Comparison of ENCODE assay signal across 13 mouse cellular contexts in the genomic region with DNA sequence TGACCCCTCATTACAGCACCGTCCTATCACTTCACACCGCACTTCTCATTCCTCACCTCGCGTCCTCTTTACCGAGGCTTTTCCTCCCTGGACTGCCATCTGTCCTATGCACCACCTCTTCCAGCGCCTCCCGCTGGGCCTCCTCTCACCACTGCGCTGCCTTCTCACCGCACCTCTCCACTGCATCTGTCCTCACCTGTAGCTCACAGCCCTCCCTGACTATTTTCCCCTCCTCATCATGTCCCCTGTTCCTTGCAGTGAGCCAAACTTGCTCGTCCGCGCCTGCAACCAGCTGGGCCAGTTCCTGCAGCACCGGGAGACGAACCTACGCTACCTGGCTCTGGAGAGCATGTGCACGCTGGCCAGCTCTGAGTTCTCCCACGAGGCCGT. TPM values are rescaled to one million over a fixed set of nuclear protein-coding genes. Genes with fewer than 3 reads are reported as not detected.
DNase-seq lines count a peak whose midpoint lies in the region; ATAC-seq and TF ChIP-seq lines count a peak whose summit lies in the region.
"Had no signal": no experiment of that assay in that cellular context is flagged by ENCODE, and none has a peak within 500 bp of the region (broad histone marks: within the 10 kb centered on the region; RNA-seq: fewer than 3 reads in every experiment).

No protein-coding gene starts in this region.

- H3K4me3 ChIP-seq in heart, embryonic 14.5 days (ENCODE audit: control insufficient read depth in 1 of 2, insufficient read depth in 1 of 2, low read depth in 1 of 2, low read length in 2 of 2) = no peak overlapping the region
- no peak overlapping the region for H3K4me3 ChIP-seq in liver, embryonic 13.5 days (replicated peaks)
- no peak overlapping the region for H3K4me3 ChIP-seq in liver, embryonic 11.5 days (ENCODE audit: low read depth, low read length)
- no peak overlapping the region for H3K4me3 ChIP-seq in intestine, postnatal 0 days (ENCODE audit: low read depth, low read length)
- no peak overlapping the region for H3K4me3 ChIP-seq in midbrain, embryonic 11.5 days (ENCODE audit: low read depth, low read length)
- H3K4me3 ChIP-seq: embryonic facial prominence, embryonic 12.5 days; forebrain, embryonic 12.5 days; liver, embryonic 15.5 days had no signal

- DNase-seq in heart, postnatal 25 days (ENCODE audit: low spot score) = no peak
- no peak for DNase-seq in liver, embryonic 13.5 days
- no peak for DNase-seq in liver, embryonic 11.5 days (ENCODE audit: low spot score)
- DNase-seq in cerebellum, adult 9-10 months = peak; percentile 59
- no peak for DNase-seq in midbrain, embryonic 11.5 days (ENCODE audit: low spot score, missing footprints)
- no peak for DNase-seq in urinary bladder, postnatal 4 days (ENCODE audit: low spot score in 2 of 2)

- intact Hi-C loops in heart, postnatal 25 days (cut with DNase I) = loop anchor here (5.0 kb wide), 1 partner anchor 70 kb away; no protein-coding TSS in a partner anchor

- no peaks in the 10 kb centered on the region for H3K27me3 ChIP-seq in heart, embryonic 14.5 days (ENCODE audit: control insufficient read depth, insufficient read depth, low read length)
- no peaks in the 10 kb centered on the region for H3K27me3 ChIP-seq in liver, embryonic 13.5 days
- no peaks in the 10 kb centered on the region for H3K27me3 ChIP-seq in liver, embryonic 11.5 days (replicated peaks; ENCODE audit: control insufficient read depth, insufficient read depth, low read length)
- H3K27me3 ChIP-seq in intestine, postnatal 0 days (replicated peaks; ENCODE audit: control insufficient read depth, insufficient read depth, low read length) = no peaks in the 10 kb centered on the region
- no peaks in the 10 kb centered on the region for H3K27me3 ChIP-seq in midbrain, embryonic 11.5 days (ENCODE audit: control insufficient read depth, insufficient read depth, low read length)
- H3K27me3 ChIP-seq: embryonic facial prominence, embryonic 12.5 days; forebrain, embryonic 12.5 days; liver, embryonic 15.5 days had no signal

- H3K9me3 ChIP-seq in heart, embryonic 14.5 days (ENCODE audit: control insufficient read depth, low read length) = no peaks in the 10 kb centered on the region
- no peaks in the 10 kb centered on the region for H3K9me3 ChIP-seq in liver, embryonic 13.5 days (replicated peaks)
- no peaks in the 10 kb centered on the region for H3K9me3 ChIP-seq in liver, embryonic 11.5 days (ENCODE audit: control insufficient read depth, low read length)
- no peaks in the 10 kb centered on the region for H3K9me3 ChIP-seq in intestine, postnatal 0 days (ENCODE audit: control insufficient read depth)
- no peaks in the 10 kb centered on the region for H3K9me3 ChIP-seq in midbrain, embryonic 11.5 days (ENCODE audit: control insufficient read depth, low read length)
- H3K9me3 ChIP-seq: embryonic facial prominence, embryonic 12.5 days; forebrain, embryonic 12.5 days; liver, embryonic 15.5 days had no signal

- peak overlapping the region; percentile 30; the same call in 1 of the 2 replicates for H3K9ac ChIP-seq in heart, embryonic 14.5 days (ENCODE audit: low read length)
- no peak overlapping the region for H3K9ac ChIP-seq in liver, embryonic 13.5 days
- no peak overlapping the region for H3K9ac ChIP-seq in liver, embryonic 11.5 days (ENCODE audit: low read depth, low read length)
- no peak overlapping the region for H3K9ac ChIP-seq in intestine, postnatal 0 days (ENCODE audit: low read depth, low read length)
- no peak overlapping the region for H3K9ac ChIP-seq in midbrain, embryonic 11.5 days (ENCODE audit: low read length)
- H3K9ac ChIP-seq: embryonic facial prominence, embryonic 12.5 days; forebrain, embryonic 12.5 days; liver, embryonic 15.5 days had no signal

- TF ChIP-seq CTCF in intestine, postnatal 0 days (IDR thresholded peaks at IDR 0.05; ENCODE audit: low read depth) = no peak

- H3K36me3 ChIP-seq in heart, embryonic 14.5 days (ENCODE audit: control insufficient read depth, insufficient read depth, low read length) = peaks cover 76% of the 10 kb centered on the region
- H3K36me3 ChIP-seq in liver, embryonic 13.5 days = peaks cover 99% of the 10 kb centered on the region
- H3K36me3 ChIP-seq in liver, embryonic 11.5 days (ENCODE audit: control insufficient read depth, insufficient read depth, low read length) = peaks cover 37% of the 10 kb centered on the region; the same call in 1 of the 2 replicates
- peaks cover 83% of the 10 kb centered on the region for H3K36me3 ChIP-seq in intestine, postnatal 0 days (ENCODE audit: control insufficient read depth, insufficient read depth)
- peaks cover 38% of the 10 kb centered on the region for H3K36me3 ChIP-seq in midbrain, embryonic 11.5 days (ENCODE audit: control insufficient read depth, insufficient read depth, low read length)

- H3K4me1 ChIP-seq in heart, embryonic 14.5 days (ENCODE audit: control insufficient read depth in 2 of 2, insufficient read depth in 2 of 2, low read length in 2 of 2) = peaks cover 22 to 29% of the 10 kb centered on the region in 2 experiments
- H3K4me1 ChIP-seq in liver, embryonic 13.5 days (replicated peaks) = peaks cover 48% of the 10 kb centered on the region
- H3K4me1 ChIP-seq in liver, embryonic 11.5 days (replicated peaks; ENCODE audit: control insufficient read depth, insufficient read depth, low read length) = peaks cover 17% of the 10 kb centered on the region
- peaks cover 6% of the 10 kb centered on the region; the same call in 1 of the 2 replicates for H3K4me1 ChIP-seq in intestine, postnatal 0 days (replicated peaks; ENCODE audit: control insufficient read depth, insufficient read depth, low read length)
- no peaks in the 10 kb centered on the region for H3K4me1 ChIP-seq in midbrain, embryonic 11.5 days (ENCODE audit: control insufficient read depth, insufficient read depth, low read length)
- H3K4me1 ChIP-seq: embryonic facial prominence, embryonic 12.5 days; forebrain, embryonic 12.5 days had no signal

- H3K4me2 ChIP-seq in heart, embryonic 14.5 days (ENCODE audit: low read length) = peak overlapping the region; percentile 13
- no peak overlapping the region for H3K4me2 ChIP-seq in liver, embryonic 13.5 days
- no peak overlapping the region for H3K4me2 ChIP-seq in liver, embryonic 11.5 days
- no peak overlapping the region for H3K4me2 ChIP-seq in intestine, postnatal 0 days (replicated peaks; ENCODE audit: low read depth)
- no peak overlapping the region for H3K4me2 ChIP-seq in midbrain, embryonic 11.5 days
- H3K4me2 ChIP-seq: embryonic facial prominence, embryonic 12.5 days; forebrain, embryonic 12.5 days; liver, embryonic 15.5 days had no signal

- peak overlapping the region; percentile 77 for H3K27ac ChIP-seq in heart, embryonic 14.5 days (replicated peaks in 1 of 2; ENCODE audit: control insufficient read depth in 1 of 2, insufficient read depth in 1 of 2, low read depth in 2 of 2, low read length in 2 of 2)
- H3K27ac ChIP-seq in liver, embryonic 13.5 days = peak overlapping the region; percentile 6; the same call in 1 of the 2 replicates
- no peak overlapping the region for H3K27ac ChIP-seq in liver, embryonic 11.5 days (ENCODE audit: low read depth, low read length)
- 0 out of 2 replicates have a peak overlapping the region, but pooled peaks have one; percentile 77 for H3K27ac ChIP-seq in intestine, postnatal 0 days (ENCODE audit: low read depth, low read length)
- H3K27ac ChIP-seq in midbrain, embryonic 11.5 days (ENCODE audit: low read depth, low read length) = no peak overlapping the region
- H3K27ac ChIP-seq: embryonic facial prominence, embryonic 12.5 days; forebrain, embryonic 12.5 days had no signal

- ATAC-seq in heart, embryonic 14.5 days (ENCODE audit: insufficient number of reproducible peaks, insufficient read depth, low FRiP score, low read depth) = no peak
- no peak for ATAC-seq in liver, embryonic 13.5 days (ENCODE audit: low read depth)
- ATAC-seq in liver, embryonic 11.5 days (replicated peaks; ENCODE audit: low FRiP score) = no peak
- ATAC-seq in intestine, postnatal 0 days = no peak
- ATAC-seq in midbrain, embryonic 11.5 days (ENCODE audit: low FRiP score) = no peak

- WGBS in heart, embryonic 14.5 days = 73% methylated on average over 18 of the region's 18 CpGs
- 91% methylated on average over 18 of the region's 18 CpGs for WGBS in liver, embryonic 13.5 days (ENCODE audit: insufficient replicate concordance)
- WGBS in liver, embryonic 11.5 days = 88% methylated on average over 18 of the region's 18 CpGs
- WGBS in intestine, postnatal 0 days = 81% methylated on average over 18 of the region's 18 CpGs
- 96% methylated on average over 18 of the region's 18 CpGs for WGBS in midbrain, embryonic 11.5 days

RNA-seq across cellular contexts. Expression of a gene that starts 42.8 kb away (rescaled TPM):
- polyA plus RNA-seq in heart, embryonic 14.5 days (2014; fragmentation: Nextera tagmentation; extraction: Ambion mirVana) = 0.09 and 0.11 TPM in 2 replicates
- total RNA-seq in heart, postnatal 25 days (2021) = not detected
- polyA plus RNA-seq in liver, embryonic 13.5 days (2015; fragmentation: Nextera tagmentation; extraction: Ambion mirVana) = 1.1 and 1.7 TPM in 2 replicates
- 2.4 and 2.6 TPM in 2 replicates for polyA plus RNA-seq in liver, embryonic 11.5 days (2014; fragmentation: Nextera tagmentation; extraction: Ambion mirVana)
- polyA plus RNA-seq in intestine, postnatal 0 days (2015; fragmentation: Nextera tagmentation; extraction: Ambion mirVana) = 8.9 and 9.8 TPM in 2 replicates
- 0.08 TPM in 2 replicates for polyA plus RNA-seq in midbrain, embryonic 11.5 days (2014; fragmentation: Nextera tagmentation; extraction: Ambion mirVana)
- total RNA-seq: gastrocnemius, postnatal 10 days; left cerebral cortex, postnatal 36 days had no signal

RNA-seq across cellular contexts. Expression of a gene that starts 50.4 kb away (rescaled TPM):
- polyA plus RNA-seq in heart, embryonic 14.5 days (2014; fragmentation: Nextera tagmentation; extraction: Ambion mirVana) = 48.1 and 49.9 TPM in 2 replicates
- total RNA-seq in heart, postnatal 25 days (2021) = 10 to 100 TPM; 48.9 to 56.1 TPM
- polyA plus RNA-seq in liver, embryonic 13.5 days (2015; fragmentation: Nextera tagmentation; extraction: Ambion mirVana) = 65.4 and 73.2 TPM in 2 replicates
- polyA plus RNA-seq in liver, embryonic 11.5 days (2014; fragmentation: Nextera tagmentation; extraction: Ambion mirVana) = 94.4 and 102 TPM in 2 replicates
- 69.7 and 76.6 TPM in 2 replicates for polyA plus RNA-seq in intestine, postnatal 0 days (2015; fragmentation: Nextera tagmentation; extraction: Ambion mirVana)
- 76.6 and 81.1 TPM in 2 replicates for polyA plus RNA-seq in midbrain, embryonic 11.5 days (2014; fragmentation: Nextera tagmentation; extraction: Ambion mirVana)

Comparison
In these comparisons a context has a peak if more than half of its experiments do, and no peak if none do; other contexts are left out.
1. H3K27ac ChIP-seq: peak in heart, embryonic 14.5 days (2 of 2), liver, embryonic 13.5 days (single experiment) and intestine, postnatal 0 days (single experiment); none in liver, embryonic 11.5 days (single experiment) and midbrain, embryonic 11.5 days (single experiment).